Mouse (Mus musculus): ENCODE results near the gene Prdm9.
A peak's percentile ranks its signal among the peaks of the same experiment; 100 is the strongest.

Prdm9 gene

GRCm38 (mm10) chr17:15526986-15527810, 37.0 kb downstream of the Prdm9 start, which contains the start of gene Pdcd2:
Gene Pdcd2, minus strand, starts transcription at chr17:15527301.
- peak; percentile 94 for DNase-seq

DNA sequence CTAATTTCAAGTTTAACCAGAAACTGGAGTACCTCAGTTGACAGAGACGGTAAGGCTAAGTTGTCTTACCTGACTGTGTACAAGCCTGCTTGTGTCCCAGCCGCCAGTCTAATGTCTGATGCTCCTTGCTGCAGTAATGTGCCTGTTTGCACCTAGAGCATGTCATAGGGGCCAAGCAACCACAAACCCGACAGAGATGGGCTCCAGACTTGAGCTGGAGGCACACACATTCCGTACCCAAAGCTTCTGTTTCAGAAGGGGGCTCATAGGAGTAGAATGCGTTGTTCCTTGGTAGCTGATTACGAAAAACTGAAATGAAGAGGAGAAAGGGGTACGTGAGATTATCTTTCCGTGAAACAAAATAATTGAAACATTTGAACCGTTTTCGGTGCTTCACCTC, 37.9 kb downstream of the Prdm9 start:
- DNase-seq, result peak; percentile 10

DNA sequence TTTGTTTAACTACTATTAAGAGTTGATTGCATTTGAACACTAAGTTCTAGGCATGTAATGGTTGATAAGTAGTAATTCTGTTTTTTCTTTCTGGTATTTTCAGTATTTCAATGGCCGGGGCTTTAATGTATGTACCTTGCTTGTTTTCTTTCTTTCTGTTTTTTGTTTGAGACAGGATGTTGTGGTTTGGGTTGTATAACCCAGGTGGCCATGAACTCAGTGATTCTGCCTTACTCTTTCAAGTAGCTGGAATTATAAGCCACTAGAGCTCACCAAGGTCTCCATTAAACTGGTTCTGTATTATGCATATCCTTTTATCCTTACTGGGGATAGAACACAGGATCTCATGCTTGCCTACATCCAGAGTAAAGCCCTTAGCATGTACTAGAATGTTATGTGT, 45.4 kb downstream of the Prdm9 start:
- no peak for DNase-seq

DNA sequence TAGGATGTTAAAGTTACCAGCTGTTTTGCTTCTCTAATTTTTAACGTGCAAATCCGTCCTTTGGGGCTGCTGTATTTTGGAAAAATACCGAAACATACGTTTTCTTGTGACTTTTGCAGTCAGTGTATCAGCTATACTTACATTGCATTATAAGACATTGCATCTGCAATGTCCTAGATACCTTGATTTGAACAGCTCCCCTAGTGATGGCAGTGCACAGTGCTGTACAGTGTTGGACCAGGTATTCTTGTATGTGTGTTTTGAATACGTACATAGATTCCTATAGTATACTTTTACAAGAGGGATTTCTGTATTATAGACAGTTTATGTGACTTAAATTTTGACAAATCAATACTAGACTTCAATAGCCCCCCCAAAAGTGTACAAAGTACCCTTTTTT, 46.0 kb downstream of the Prdm9 start:
- no peak for DNase-seq

DNA sequence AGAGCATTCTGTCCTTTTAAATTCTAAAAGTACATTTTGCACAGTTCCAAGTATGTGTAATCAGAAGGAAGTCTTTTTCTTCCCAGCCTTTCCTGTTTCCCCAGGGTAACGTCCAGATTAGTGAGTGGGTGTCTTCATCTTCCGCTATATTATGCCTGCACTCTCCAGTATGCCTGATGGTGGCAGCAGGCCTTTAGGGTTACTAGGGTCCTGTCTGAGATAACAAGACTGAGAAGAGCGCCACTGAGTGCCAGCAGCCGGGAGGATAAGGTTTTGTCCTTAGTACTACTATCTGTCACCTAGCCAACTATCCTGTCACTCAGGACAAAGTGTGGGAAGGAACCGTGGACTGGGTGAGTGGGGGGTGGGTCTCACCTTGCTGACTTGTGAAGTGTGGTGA, 46.4 kb downstream of the Prdm9 start:
- no peak for DNase-seq

GRCm38 (mm10) chr17:15510694-15511093, 53.5 kb downstream of the Prdm9 start:
- no peak for DNase-seq

DNA sequence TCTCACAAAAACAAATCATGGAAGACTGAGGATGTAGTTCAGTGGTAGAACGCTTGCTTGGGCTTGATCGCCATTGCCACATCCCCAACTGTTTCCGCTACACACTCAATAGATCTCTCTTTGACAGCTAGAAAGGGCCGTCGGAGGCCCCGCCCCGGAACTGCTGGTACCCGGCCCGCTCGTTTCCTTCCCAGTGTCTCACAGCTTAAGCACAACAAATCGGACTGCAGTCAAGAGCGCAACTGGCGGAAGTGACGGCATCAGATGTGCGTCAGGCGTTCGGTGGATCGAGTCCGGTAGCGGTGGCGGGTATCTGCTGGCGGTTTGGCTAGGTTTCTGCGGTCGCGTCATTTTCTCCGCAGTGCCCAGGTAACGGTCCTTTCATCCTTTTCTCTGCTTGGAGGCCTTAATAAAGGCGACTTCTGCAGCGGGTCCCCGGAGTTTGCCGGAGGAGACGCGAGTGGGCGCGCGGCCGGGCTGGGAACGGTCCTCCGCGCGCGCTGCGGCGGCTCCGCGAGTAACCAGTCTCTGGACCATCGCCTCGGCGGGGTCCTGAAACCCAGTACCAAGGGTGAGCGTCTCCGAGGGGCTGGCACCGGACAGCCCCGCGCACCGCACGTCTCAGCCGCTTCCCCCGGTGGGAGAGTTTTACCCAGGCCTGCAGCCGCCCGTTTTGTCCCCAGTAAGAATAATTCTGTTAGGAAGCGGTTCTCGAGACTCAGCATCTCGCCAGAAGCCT, 64.3 kb downstream of the Prdm9 start, which contains the start of the genes Psmb1 and Tbp:
Psmb1 (minus strand) TSS at position 96 of the 739 bp plus-strand sequence.
Tbp (plus strand) TSS at position 233 of the 739 bp plus-strand sequence.
- peak; percentile 96 for DNase-seq

DNA sequence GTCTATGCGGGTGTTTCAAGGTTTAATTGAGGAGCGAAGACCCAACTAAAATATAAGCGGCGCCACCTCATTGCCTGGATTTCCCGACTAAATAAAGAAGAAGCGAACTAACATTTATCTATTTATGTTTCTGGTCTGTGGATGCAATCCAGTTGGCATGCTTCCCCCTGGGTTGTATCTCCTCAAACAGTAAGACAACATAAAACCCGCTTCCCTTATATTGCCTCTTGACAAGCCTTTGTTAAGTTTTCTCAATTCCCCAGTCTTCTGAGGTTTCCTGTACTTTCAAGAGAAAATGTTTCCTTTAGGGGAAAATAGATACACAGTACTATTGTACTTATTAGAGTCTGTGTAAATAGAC, 65.4 kb downstream of the Prdm9 start:
- no peak for DNase-seq

DNA sequence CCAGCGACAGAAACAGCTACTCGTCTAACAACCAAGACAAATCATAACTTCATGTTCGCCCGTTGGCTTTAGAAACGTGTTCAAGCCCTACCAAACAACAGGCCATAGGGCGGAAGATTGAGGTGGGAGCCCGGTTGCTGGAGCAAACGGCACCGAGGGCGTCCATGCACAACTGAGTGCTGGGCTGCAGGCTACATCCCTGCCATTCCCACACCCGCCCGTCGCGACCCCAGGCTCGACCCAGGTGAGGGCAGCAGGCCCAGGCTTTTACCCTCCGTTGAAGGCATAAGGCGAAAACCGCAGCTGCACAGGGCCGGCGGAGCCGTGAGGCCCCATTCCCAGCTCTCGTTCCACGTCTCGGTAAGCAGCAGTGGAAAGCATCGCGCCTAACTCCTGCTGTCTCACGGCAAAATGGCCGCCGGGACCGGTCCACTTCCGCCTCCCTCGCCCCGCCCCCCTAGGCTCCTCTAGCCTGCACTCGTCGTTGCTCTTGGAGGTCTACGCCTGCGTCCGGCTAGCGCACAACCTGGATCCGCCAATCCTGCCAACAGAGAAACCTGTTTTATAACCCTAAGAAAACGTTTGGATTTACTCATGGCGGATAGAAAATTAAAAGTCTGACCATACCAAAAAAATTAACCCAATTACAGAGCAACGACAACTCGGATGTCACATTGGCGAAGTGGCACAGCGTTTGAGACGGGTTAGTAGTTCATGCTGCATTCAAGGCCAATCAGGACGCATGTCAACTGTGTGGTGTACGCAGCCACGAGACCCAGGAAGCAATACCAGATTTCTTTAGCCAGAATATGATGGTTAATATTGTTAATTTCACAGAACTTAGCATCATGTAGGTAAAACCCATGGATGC, 66.0 kb downstream of the Prdm9 start:
- DNase-seq, result peak; percentile 95
